Mouse (Mus musculus) kidney, postnatal 14 days (tissue): ENCODE data around the gene Tlx3.
A peak's percentile ranks its signal among the peaks of the same experiment; 100 is the strongest.

Source experiments
- DNase-seq: peaks from one replicate; pipeline ENCODE4 v3.0.0; 2022; ENCODE audit warnings: mixed read lengths

Gene Tlx3

GRCm38 (mm10) chr11:33203383-33204328, at the start of gene Tlx3:
Gene Tlx3, minus strand, starts transcription at chr11:33203589.
- DNase-seq: peak; percentile 24

DNA sequence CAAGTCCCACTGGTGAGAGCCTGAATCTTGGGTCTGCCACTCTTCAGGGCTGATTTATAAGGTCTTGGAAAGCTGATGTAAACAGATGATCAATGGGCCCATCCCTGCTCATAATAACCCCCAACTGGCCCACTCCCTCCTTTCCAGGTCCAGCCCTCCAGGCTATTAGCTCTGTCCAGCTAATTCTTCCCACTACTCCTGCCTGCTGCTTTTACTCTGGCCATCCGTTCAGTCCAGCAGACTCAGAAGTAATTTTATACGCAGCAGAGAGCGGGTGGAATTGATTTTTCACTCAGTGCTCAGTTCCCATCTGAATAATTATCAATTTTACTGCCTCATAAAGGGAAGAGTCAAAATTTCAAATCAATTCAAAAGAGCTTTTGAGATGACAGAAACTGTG, 36.9 kb upstream of the Tlx3 start:
- no peak for DNase-seq

GRCm38 (mm10) chr11:33234134-33234533, 30.7 kb upstream of the Tlx3 start:
- no peak for DNase-seq

DNA sequence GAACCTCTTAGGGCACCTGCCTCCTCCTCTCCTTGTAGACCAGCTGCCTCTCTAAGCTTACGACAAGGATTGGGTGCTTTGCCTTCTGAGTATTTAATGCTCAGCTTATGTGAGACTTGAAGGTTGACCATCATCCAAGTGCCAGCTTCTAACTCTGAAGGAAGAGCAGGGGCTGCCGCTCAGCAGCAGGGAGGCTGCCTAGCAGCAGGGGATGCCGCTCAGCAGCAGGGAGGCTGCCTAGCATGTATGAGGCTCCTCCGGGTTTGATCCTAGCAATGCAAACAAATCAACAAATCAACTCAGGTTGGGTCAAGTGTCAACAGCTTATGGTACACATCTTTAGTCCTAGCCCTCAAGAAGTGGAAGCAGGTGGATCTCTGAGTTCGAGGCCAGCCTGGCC, 28.7 kb upstream of the Tlx3 start:
- DNase-seq: no peak

GRCm38 (mm10) chr11:33228186-33228585, 24.8 kb upstream of the Tlx3 start:
- DNase-seq: no peak

- no peak for DNase-seq
These were observed 23.1 kb upstream of the Tlx3 start for GRCm38 (mm10) chr11:33226516-33226915.

- DNase-seq: no peak
These were observed 18.4 kb upstream of the Tlx3 start for GRCm38 (mm10) chr11:33221566-33222365.

DNA sequence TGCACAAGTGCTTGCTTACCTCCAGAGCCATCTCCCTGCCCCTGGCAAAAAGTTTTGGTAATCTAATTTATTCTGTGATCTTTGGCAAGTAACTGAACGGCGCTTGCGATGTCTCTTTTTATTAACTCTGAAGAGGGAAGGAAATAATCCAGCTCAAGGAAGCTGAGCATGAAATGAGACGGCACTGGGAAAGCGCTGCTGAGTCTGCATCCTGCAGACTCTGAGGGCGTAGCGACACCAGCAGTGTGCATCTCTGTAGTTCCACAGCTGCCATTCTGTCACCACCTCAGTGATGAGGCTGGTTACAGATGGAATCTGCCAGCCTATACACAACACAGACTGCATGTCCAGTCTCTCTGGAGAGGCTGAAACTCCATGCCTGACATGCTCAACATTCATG, 17.4 kb upstream of the Tlx3 start:
- no peak for DNase-seq

GRCm38 (mm10) chr11:33217384-33218079, 14.1 kb upstream of the Tlx3 start:
- DNase-seq: peak; percentile 24

GRCm38 (mm10) chr11:33207411-33207810, 4.0 kb upstream of the Tlx3 start:
- no peak for DNase-seq

DNA sequence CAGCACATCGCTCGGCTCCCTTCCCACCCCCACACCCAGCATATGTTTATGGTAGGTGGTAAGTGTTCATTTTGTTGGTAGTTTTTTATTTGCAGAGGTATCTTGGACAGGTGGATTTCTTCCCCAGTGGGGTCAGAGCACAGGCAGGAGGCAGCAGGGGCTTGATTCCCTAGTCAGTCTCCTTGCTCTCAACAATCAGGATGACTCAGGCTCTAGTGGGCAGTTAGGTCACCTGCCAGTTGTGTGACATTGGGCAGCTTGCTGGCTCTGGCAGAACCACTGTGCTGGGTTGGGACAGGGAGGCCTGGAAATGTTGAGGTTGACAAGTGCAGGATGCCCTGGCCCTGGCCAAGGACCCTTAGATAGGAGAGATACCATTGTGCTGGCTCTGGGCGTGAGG, 1.6 kb upstream of the Tlx3 start:
- no peak for DNase-seq

- no peak for DNase-seq
These were observed 928 bp upstream of the Tlx3 start for GRCm38 (mm10) chr11:33204329-33204705.

GRCm38 (mm10) chr11:33202972-33203371, 417 bp downstream of the Tlx3 start:
- no peak for DNase-seq

DNA sequence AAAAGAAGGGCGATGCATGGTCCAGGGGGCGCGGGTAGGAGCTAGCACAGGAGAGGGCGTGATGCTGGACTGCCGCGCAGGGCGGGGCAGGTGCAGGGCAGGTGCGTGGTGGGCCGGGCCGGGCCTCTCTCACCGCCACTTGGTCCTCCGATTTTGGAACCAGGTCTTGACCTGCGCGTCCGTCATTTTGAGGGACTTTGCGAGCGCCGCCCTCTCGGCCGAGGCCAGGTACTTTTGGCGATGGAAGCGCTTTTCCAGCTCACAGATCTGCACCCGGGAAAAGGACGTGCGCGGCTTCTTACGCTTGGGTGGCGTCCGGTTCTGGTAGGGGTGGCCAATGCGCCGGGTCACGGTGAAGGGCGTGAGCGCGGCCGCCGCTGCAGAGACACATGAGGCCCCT, 1.1 kb downstream of the Tlx3 start:
- no peak for DNase-seq

- no peak for DNase-seq
These were observed 1.8 kb downstream of the Tlx3 start for GRCm38 (mm10) chr11:33201626-33202010.

GRCm38 (mm10) chr11:33200764-33201625, 2.4 kb downstream of the Tlx3 start:
- DNase-seq: peak; percentile 29

- DNase-seq: peak; percentile 12
These were observed 3.3 kb downstream of the Tlx3 start for GRCm38 (mm10) chr11:33199906-33200763.

DNA sequence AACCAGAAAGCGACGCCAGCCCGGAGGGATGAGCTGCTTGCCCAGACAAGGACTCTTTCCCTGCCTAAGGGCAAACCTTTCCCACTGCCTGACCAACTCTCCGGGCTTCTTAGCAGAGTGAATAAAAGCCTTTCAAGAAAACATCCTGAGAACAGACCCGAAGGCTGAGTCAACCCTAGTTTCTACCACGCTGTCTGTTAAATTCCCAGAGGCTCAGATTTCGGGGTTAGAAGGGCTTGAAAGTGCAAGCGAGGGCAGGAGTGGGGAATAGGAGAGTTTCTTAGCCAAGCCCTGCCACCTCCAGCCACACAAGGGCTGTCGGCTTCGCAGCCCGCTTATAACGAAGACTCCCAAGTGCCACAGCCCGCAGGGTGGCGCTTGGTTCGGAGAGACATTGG, 4.3 kb downstream of the Tlx3 start:
- no peak for DNase-seq

DNA sequence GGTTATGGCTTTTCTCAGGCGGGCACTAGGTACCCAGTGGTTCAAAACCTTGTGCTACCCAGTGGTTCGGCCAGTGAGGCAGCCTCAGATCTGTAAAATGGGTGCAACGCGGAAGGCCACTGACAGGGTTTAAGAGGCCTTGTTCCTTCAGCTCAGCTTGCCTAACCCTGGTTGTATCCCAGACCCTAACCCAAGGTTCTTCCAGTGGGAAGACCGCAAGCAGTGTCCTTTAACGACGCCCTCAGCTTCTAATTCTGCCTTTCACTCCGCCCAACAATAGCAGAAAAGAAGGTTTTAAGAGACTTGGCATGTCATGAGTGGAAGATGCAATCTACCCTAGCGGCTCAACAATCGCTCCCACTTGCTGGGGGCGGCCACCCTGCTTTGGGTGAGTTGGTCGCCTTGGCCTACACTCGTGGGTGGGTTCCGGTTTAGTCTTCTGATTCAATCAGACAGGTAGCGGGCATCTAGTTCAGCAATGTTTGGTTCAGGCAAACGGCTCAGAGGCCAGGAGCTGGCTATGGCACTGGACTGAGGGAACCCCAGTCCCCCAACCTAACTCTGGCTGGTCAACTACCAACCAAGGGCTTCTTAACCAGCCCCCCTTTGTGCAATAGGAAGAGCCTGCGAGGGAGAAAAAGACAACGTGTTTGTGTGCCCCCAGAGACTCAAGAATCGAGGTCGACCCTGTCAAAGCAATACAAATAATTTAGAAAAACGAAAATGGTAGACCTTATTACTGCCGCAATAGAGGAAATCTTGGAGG, 4.9 kb downstream of the Tlx3 start:
- no peak for DNase-seq

DNA sequence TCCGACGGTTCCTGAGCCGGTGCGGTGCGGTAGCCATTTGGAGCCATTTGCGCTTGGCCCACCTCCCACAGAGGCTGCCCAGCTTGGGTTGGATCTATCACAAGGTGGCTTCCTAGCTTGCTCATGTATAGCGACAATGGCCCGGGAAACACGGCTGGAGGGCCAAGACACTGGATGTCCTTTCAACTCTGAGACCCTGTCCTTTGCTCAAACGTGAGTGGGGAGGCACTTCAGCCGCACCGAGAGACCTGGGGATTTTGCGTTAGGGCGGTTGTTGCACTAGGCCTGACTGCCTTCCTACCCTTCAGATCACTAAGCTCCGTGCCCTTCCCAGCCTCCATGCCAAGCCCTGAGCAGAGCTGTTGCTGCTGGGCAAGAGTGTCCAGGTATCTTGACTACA, 5.7 kb downstream of the Tlx3 start:
- DNase-seq: no peak

DNA sequence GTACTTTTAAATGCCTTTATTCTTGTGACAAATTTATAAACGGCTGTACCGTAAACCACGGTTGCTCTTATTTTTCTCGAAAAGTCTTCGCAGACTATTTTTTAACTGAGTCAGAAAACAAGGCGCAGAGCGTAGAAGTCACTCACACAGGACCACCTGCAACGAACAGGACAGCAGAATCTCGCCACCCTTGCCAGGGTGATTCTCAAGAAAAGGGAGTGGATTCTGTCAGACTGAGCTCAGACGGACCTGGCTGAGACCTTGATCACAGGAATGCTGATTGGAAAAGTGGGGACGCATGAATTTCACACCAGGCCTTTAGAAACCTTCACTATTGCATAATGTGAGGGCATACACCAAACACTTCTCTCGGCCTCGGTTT, 6.3 kb downstream of the Tlx3 start:
- no peak for DNase-seq
